Mouse (Mus musculus) ES-Bruce4 (cell line): Measurements from ENCODE around the gene Ripply3.

Experiments
- CTCF ChIP-seq: IDR thresholded peaks from one replicate; pipeline ENCODE4 v1.8.1; 2011; ENCODE audit warnings: low read depth, low read length
- EP300 ChIP-seq: IDR thresholded peaks from 2 replicates; pipeline ENCODE4 v1.6.1; 2011; ENCODE audit warnings: low read depth, low read length; ENCODE audit not compliant: insufficient read depth
- POLR2A ChIP-seq: IDR thresholded peaks from one replicate; pipeline ENCODE4 v1.8.1; 2011; ENCODE audit warnings: low read length; ENCODE audit not compliant: insufficient read depth

DNA sequence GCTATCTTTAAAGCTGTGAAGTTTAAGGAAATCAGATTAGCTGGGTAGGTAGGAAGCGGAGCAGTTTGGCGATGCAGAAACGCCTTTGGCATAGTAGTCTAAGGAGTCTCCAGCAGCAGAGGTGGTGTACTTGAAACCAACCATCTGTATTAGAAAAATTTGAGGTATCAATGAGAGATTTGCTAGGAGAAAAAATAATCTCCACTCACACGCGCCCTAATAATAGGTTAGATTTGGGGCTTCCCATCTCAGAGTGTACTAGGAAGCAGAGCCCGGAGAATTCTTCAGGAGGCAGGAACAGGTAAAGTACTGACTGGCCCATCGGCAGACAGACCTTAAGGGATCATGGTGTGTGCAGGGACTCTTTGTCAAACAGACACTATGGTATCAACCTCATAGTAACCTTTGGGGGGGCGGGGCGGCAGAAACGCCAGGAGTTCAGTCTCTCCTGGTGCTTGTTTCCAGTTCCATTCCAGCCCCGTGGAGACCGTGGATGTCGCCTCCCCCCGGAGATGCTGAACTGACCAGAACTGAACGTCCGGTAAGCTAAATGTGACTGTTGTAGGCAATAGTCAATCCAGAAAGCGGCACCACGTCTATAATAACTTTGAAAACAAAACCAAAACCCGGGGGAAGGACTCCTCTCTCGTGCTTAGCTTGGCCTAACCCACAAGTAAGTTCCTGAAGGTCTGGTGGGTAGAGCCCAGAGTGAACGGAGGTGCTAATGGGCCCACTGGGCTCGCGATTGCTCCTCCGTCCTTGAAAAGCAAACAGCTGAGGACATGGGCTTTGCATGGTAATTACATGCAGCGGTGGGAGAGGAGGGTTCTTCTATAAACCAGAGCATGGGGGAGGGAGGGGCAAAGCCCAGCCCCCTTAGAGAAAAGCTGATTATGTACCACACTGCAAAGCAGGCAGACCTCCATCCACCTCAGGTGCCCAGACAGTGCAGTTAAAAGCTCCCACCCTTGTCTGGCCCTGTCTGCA lies 954 bp downstream of the Ripply3 start:
- TF ChIP-seq CTCF = no peak
- TF ChIP-seq POLR2A = no peak
- TF ChIP-seq EP300 = no peak
